Mouse (Mus musculus): Measurements from ENCODE around the gene Ush2a. TPM values are rescaled to one million over a fixed set of nuclear protein-coding genes. Genes with fewer than 3 reads are reported as not detected.

Ush2a gene
- total RNA-seq (2012; rRNA removed): under 0.01 TPM in 2 replicates
- polyA plus RNA-seq (2012; ENCODE audit: insufficient read depth in 1 of 2, insufficient read length in 2 of 2, low read depth in 1 of 2, low replicate concordance in 2 of 2, missing spikeins in 1 of 2): under 1 TPM in 1 of 2 experiments, not detected in 1; 0.04 TPM

GRCm38 (mm10) chr1:188261903-188262682 lies at the start of gene Ush2a:
Gene Ush2a (plus strand): TSS chr1:188262023.
- no peak within 1 kb of the TSS for H3K9ac ChIP-seq (ENCODE audit: control insufficient read depth, low read depth, low read length, poor library complexity, severe bottlenecking)
- H3K36me3 ChIP-seq (ENCODE audit: control insufficient read depth in 1 of 2, insufficient read depth in 2 of 2, low read length in 2 of 2): no peaks in the 10 kb centered on the region
- H3K27me3 ChIP-seq (ENCODE audit: control insufficient read depth in 1 of 2, insufficient read depth in 2 of 2, low read length in 2 of 2): no peaks in the 10 kb centered on the region
- no peak within 1 kb of the TSS for H3K27ac ChIP-seq (ENCODE audit: control insufficient read depth, low read depth, low read length)
- H3K4me1 ChIP-seq (ENCODE audit: control insufficient read depth in 1 of 2, insufficient read depth in 2 of 2, low read length in 2 of 2): no peaks in the 10 kb centered on the region
- H3K79me2 ChIP-seq (ENCODE audit: control insufficient read depth, insufficient read depth, low read length, poor library complexity): no peaks in the 10 kb centered on the region
- H3K9me3 ChIP-seq (replicated peaks; ENCODE audit: insufficient read depth, low read length): no peaks in the 10 kb centered on the region
- no peak for DNase-seq (ENCODE audit: low read depth, low spot score)
- no peak for TF ChIP-seq TAL1 (IDR thresholded peaks at IDR 0.05; ENCODE audit: low read length)
- no peak for TF ChIP-seq MEF2A (IDR thresholded peaks at IDR 0.05; ENCODE audit: extremely low read depth, insufficient replicate concordance, low read depth, low read length, poor library complexity, severe bottlenecking)
- TF ChIP-seq ETS1 (IDR thresholded peaks at IDR 0.05; ENCODE audit: low read depth, low read length): no peak
- no peak for TF ChIP-seq ZNF384 (IDR thresholded peaks at IDR 0.05; ENCODE audit: low read depth, low read length)
- TF ChIP-seq POLR2AphosphoS5 (IDR thresholded peaks at IDR 0.05; ENCODE audit: borderline replicate concordance, low read depth, low read length): no peak
- TF ChIP-seq ZKSCAN1 (IDR thresholded peaks at IDR 0.05; ENCODE audit: low read depth, low read length): no peak
- TF ChIP-seq MYC (IDR thresholded peaks at IDR 0.05; ENCODE audit: low read depth, low read length): no peak
- TF ChIP-seq SIN3A (IDR thresholded peaks at IDR 0.05; ENCODE audit: low read length): no peak
- TF ChIP-seq JUND (IDR thresholded peaks at IDR 0.05; ENCODE audit: low read depth, low read length): no peak
- TF ChIP-seq MYB (IDR thresholded peaks at IDR 0.05; ENCODE audit: low read depth, low read length): no peak
- no peak for TF ChIP-seq CHD1 (IDR thresholded peaks at IDR 0.05; ENCODE audit: low read depth, low read length)
- H3K4me3 ChIP-seq (ENCODE audit: control insufficient read depth in 1 of 2, insufficient read depth in 1 of 2, low read depth in 2 of 2, low read length in 2 of 2): no peak within 1 kb of the TSS

- peaks cover 0 to 2% of the 10 kb centered on the region in 2 experiments; a peak in 1 of 4 replicates for H3K27me3 ChIP-seq (ENCODE audit: control insufficient read depth in 1 of 2, insufficient read depth in 2 of 2, low read length in 2 of 2)
- H3K27ac ChIP-seq (ENCODE audit: control insufficient read depth, low read depth, low read length): no peak overlapping the region
- no peak overlapping the region for H3K4me3 ChIP-seq (ENCODE audit: control insufficient read depth in 1 of 2, insufficient read depth in 1 of 2, low read depth in 2 of 2, low read length in 2 of 2)
- H3K9ac ChIP-seq (ENCODE audit: control insufficient read depth, low read depth, low read length, poor library complexity, severe bottlenecking): no peak overlapping the region
- no peaks in the 10 kb centered on the region for H3K36me3 ChIP-seq (ENCODE audit: control insufficient read depth in 1 of 2, insufficient read depth in 2 of 2, low read length in 2 of 2)
- no peaks in the 10 kb centered on the region for H3K79me2 ChIP-seq (ENCODE audit: control insufficient read depth, insufficient read depth, low read length, poor library complexity)
- DNase-seq (ENCODE audit: low read depth, low spot score): no peak
- no peaks in the 10 kb centered on the region for H3K9me3 ChIP-seq (replicated peaks; ENCODE audit: insufficient read depth, low read length)
- no peaks in the 10 kb centered on the region for H3K4me1 ChIP-seq (ENCODE audit: control insufficient read depth in 1 of 2, insufficient read depth in 2 of 2, low read length in 2 of 2)
- TF ChIP-seq ELF1 (IDR thresholded peaks at IDR 0.05; ENCODE audit: low read depth, low read length): no peak
- TF ChIP-seq ZC3H11A (IDR thresholded peaks at IDR 0.05; ENCODE audit: low read depth, low read length): no peak
- no peak for TF ChIP-seq SIN3A (IDR thresholded peaks at IDR 0.05; ENCODE audit: low read length)
Measured at GRCm38 (mm10) chr1:188214885-188215611, 46.8 kb upstream of the Ush2a start.

Data from MEL (cell line).